Mouse (Mus musculus) spleen, adult 2 months (tissue): ENCODE results near the gene Prpf3.

ENCODE experiments used
- CTCF ChIP-seq: fragments of 200-500 bp; IDR thresholded peaks from 2 replicates; pipeline ENCODE4 v1.5.1; 2011; ENCODE audit warnings: mild to moderate bottlenecking, inconsistent platforms; ENCODE audit not compliant: insufficient read depth, insufficient read length, insufficient replicate concordance; ENCODE audit errors: extremely low read depth
- POLR2A ChIP-seq: fragments of 200-500 bp; IDR thresholded peaks from 2 replicates; pipeline ENCODE4 v1.6.1; 2011; ENCODE audit warnings: low read depth, low read length, inconsistent platforms

DNA sequence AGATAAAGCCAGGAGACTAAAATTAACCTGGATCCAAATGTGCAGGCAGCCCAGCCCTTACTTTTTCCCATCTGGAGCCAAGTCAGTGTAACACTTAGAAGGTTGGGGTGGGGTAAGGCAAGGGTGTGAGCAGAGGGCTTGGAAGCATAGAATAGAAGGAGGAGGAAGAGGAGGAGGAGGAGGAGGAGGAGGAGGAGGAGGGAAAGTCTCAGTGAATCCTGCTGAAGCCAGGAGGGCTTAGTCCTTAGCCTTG lies 46.6 kb upstream of the Prpf3 start:
- TF ChIP-seq CTCF, result no peak
- TF ChIP-seq POLR2A, result no peak
